Mouse (Mus musculus) layer of hippocampus, postnatal 25 days (tissue): ENCODE measurements around the gene Mea1. TPM values are rescaled to one million over a fixed set of nuclear protein-coding genes. Genes with fewer than 3 reads are reported as not detected.
A peak's percentile ranks its signal among the peaks of the same experiment; 100 is the strongest.

Experiments
- DNase-seq, 2 experiments: peaks; one replicate each; pipeline ENCODE4 v3.0.0; 2022; ENCODE audit warnings: mixed read lengths in 2 of 2, low spot score in 1 of 2; ENCODE audit errors: extremely low spot score in 1 of 2
- total RNA-seq, 2 experiments: library from RNA; stranded (reverse); gene quantifications; 2 replicates each; pipeline ENCODE4 v1.2.3; 2021

The Mea1 gene
- total RNA-seq: 100 to 1,000 TPM in 1 of 2 experiments, 10 to 100 TPM in 1; 94.9 to 109 TPM

- no peak for DNase-seq
Observed at GRCm38 (mm10) chr17:46678416-46678815, at the start of gene Mea1. Gene Mea1, plus strand, starts transcription at chr17:46678793.

GRCm38 (mm10) chr17:46629685-46630441, 48.7 kb upstream of the Mea1 start:
- no peak for DNase-seq

- peak; percentile 54 to 64 for DNase-seq
Observed at GRCm38 (mm10) chr17:46636831-46637523, 41.6 kb upstream of the Mea1 start.

GRCm38 (mm10) chr17:46639929-46640328, 38.7 kb upstream of the Mea1 start:
- no peak for DNase-seq

GRCm38 (mm10) chr17:46642060-46642459, 36.5 kb upstream of the Mea1 start:
- no peak for DNase-seq

GRCm38 (mm10) chr17:46644152-46644805, 34.3 kb upstream of the Mea1 start:
- DNase-seq: no peak

GRCm38 (mm10) chr17:46644916-46645475, 33.6 kb upstream of the Mea1 start:
- no peak for DNase-seq

GRCm38 (mm10) chr17:46645561-46646321, 32.9 kb upstream of the Mea1 start, which contains the start of the genes Klc4 and Mrpl2:
Gene Klc4, minus strand, starts transcription at chr17:46646022.
Gene Mrpl2, plus strand, starts transcription at chr17:46646229.
- DNase-seq: peak; percentile 99

- DNase-seq: no peak
Observed at GRCm38 (mm10) chr17:46646322-46646662, 32.3 kb upstream of the Mea1 start.

GRCm38 (mm10) chr17:46647279-46647678, 31.3 kb upstream of the Mea1 start:
- DNase-seq: no peak

- no peak for DNase-seq
Observed at GRCm38 (mm10) chr17:46648436-46648835, 30.2 kb upstream of the Mea1 start.

- no peak for DNase-seq
Observed at GRCm38 (mm10) chr17:46649811-46650210, 28.8 kb upstream of the Mea1 start.

GRCm38 (mm10) chr17:46650232-46651031, 28.2 kb upstream of the Mea1 start, which contains the start of gene Cul7:
Gene Cul7, plus strand, starts transcription at chr17:46650337.
- DNase-seq: peak; percentile 79 to 81

- DNase-seq: no peak
Observed at GRCm38 (mm10) chr17:46651292-46651691, 27.3 kb upstream of the Mea1 start.

GRCm38 (mm10) chr17:46651755-46652547, 26.6 kb upstream of the Mea1 start:
- no peak for DNase-seq

- no peak for DNase-seq
Observed at GRCm38 (mm10) chr17:46656054-46656453, 22.5 kb upstream of the Mea1 start.

- no peak for DNase-seq
Observed at GRCm38 (mm10) chr17:46661351-46661750, 17.2 kb upstream of the Mea1 start.

GRCm38 (mm10) chr17:46661981-46662380, 16.6 kb upstream of the Mea1 start:
- no peak for DNase-seq

- DNase-seq: no peak
Observed at GRCm38 (mm10) chr17:46662730-46663129, 15.9 kb upstream of the Mea1 start.
